Mouse (Mus musculus) hindbrain, embryonic 14.5 days (tissue): Measurements from ENCODE around the gene Map2k7. TPM values are rescaled to one million over a fixed set of nuclear protein-coding genes. Genes with fewer than 3 reads are reported as not detected.
A peak's percentile ranks its signal among the peaks of the same experiment; 100 is the strongest.

Source experiments
- ATAC-seq: fragments of 200-750 bp; cut with Nextera tagmentation; 2 replicates; pipeline ENCODE4 v1.8.0; 2017; ENCODE audit warnings: moderate number of reproducible peaks, mild to moderate bottlenecking, moderate TSS enrichment, moderate library complexity; ENCODE audit not compliant: low FRiP score
- DNase-seq: peaks from one replicate; pipeline ENCODE4 v3.0.0-alpha.2; 2015; ENCODE audit warnings: low spot score
- H3K27ac ChIP-seq: fragments of 300-500 bp; sonication (generic); 2 replicates; pipeline ENCODE4 v1.5.1; 2014; ENCODE audit warnings: mild to moderate bottlenecking, moderate library complexity
- H3K27me3 ChIP-seq: fragments of 300-500 bp; sonication (generic); 2 replicates; pipeline ENCODE4 v1.6.1; 2014; ENCODE audit warnings: mild to moderate bottlenecking, low read length, mixed read lengths; ENCODE audit not compliant: control insufficient read depth, insufficient read depth
- H3K36me3 ChIP-seq: fragments of 300-500 bp; sonication (generic); replicated peaks from 2 replicates; pipeline ENCODE4 v1.6.1; 2014; ENCODE audit not compliant: control insufficient read depth, insufficient read depth
- H3K4me1 ChIP-seq: fragments of 300-500 bp; sonication (generic); replicated peaks from 2 replicates; pipeline ENCODE4 v1.6.1; 2014; ENCODE audit warnings: antibody characterized with exemption, low read length, mixed read lengths; ENCODE audit not compliant: control insufficient read depth, insufficient read depth
- H3K4me2 ChIP-seq: fragments of 300-500 bp; sonication (generic); replicated peaks from 2 replicates; pipeline ENCODE4 v1.6.1; 2014; ENCODE audit warnings: mild to moderate bottlenecking, moderate library complexity
- H3K4me3 ChIP-seq: fragments of 300-500 bp; sonication (generic); replicated peaks from 2 replicates; pipeline ENCODE4 v1.5.1; 2014; ENCODE audit warnings: mild to moderate bottlenecking, low read length
- H3K9ac ChIP-seq: fragments of 300-500 bp; sonication (generic); 2 replicates; pipeline ENCODE4 v1.6.1; 2014
- H3K9me3 ChIP-seq: fragments of 300-500 bp; sonication (generic); 2 replicates; pipeline ENCODE4 v1.6.1; 2016; ENCODE audit warnings: low read length; ENCODE audit not compliant: control insufficient read depth
- WGBS: fragments of 180-500 bp; shearing (Covaris S2); extraction: QIAGEN DNeasy Blood & Tissue Kit; methylation state at CpG from one replicate; pipeline ENCODE4 v1.1.7; 2014; 5-methylcytosine and 5-hydroxymethylcytosine counted together
- polyA plus RNA-seq: library from polyadenylated mRNA; unstranded; fragments of >200 nt; fragmentation: Nextera tagmentation; extraction: Ambion mirVana; gene quantifications from 2 replicates; pipeline ENCODE4 v1.2.1, GENCODE M21; 2014

Gene Map2k7
- polyA plus RNA-seq, 1 experiment from 2014 or later: 19.5 TPM

DNA sequence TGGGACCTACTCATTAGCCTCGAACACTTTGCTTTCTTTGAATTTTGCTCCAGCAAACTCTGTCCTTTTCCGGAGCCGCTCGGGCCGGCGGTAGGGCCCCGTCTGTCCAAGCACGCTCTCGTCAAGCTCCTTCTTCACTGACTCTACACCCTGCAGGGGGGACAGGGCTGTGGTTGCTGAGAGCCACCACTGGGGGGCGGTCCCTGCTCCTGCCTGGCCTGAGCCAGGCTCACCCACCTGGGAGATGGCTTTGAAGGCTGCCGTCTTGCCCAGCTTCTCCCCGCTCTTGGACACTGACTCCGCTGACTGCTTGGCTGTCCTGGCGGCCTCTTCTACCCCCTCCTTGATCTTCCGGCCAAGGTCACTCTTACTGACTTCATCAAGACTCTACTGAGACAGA is 29.1 kb downstream of the Map2k7 start:
- DNase-seq: no peak
- no peak for ATAC-seq
- no peak overlapping the region for H3K4me2 ChIP-seq
- no peaks in the 10 kb centered on the region for H3K9me3 ChIP-seq
- H3K27me3 ChIP-seq: no peaks in the 10 kb centered on the region
- no peak overlapping the region for H3K27ac ChIP-seq
- no peaks in the 10 kb centered on the region for H3K4me1 ChIP-seq
- 77% methylated on average over 15 of the region's 15 CpGs for WGBS
- peaks cover 94% of the 10 kb centered on the region for H3K36me3 ChIP-seq
- no peak overlapping the region for H3K9ac ChIP-seq
- H3K4me3 ChIP-seq: no peak overlapping the region

DNA sequence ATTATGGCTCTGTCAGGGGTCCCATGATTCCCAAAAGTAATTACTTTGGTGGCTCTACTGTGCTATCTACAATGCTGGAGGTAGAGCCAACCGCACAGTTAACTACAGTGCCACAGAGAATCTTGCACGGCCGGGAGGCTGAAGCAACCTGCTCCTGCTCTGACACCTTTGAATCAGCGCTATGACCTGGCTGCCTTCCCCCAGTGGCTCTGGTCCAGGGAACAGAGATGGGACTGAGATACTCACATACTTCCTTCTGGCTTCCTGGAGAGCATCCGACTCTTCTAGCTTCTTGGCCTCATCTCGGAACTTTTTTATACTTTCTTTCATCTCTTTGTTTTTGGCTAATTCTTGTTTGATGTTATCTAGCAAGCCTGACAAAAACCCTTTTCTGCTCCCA is 31.1 kb downstream of the Map2k7 start:
- no peaks in the 10 kb centered on the region for H3K27me3 ChIP-seq
- H3K9me3 ChIP-seq: no peaks in the 10 kb centered on the region
- ATAC-seq: no peak
- H3K36me3 ChIP-seq: peaks cover 87% of the 10 kb centered on the region
- H3K9ac ChIP-seq: no peak overlapping the region
- no peak overlapping the region for H3K27ac ChIP-seq
- no peaks in the 10 kb centered on the region for H3K4me1 ChIP-seq
- no peak overlapping the region for H3K4me3 ChIP-seq
- H3K4me2 ChIP-seq: no peak overlapping the region
- DNase-seq: no peak
- WGBS: 89% methylated on average over 6 of the region's 6 CpGs

DNA sequence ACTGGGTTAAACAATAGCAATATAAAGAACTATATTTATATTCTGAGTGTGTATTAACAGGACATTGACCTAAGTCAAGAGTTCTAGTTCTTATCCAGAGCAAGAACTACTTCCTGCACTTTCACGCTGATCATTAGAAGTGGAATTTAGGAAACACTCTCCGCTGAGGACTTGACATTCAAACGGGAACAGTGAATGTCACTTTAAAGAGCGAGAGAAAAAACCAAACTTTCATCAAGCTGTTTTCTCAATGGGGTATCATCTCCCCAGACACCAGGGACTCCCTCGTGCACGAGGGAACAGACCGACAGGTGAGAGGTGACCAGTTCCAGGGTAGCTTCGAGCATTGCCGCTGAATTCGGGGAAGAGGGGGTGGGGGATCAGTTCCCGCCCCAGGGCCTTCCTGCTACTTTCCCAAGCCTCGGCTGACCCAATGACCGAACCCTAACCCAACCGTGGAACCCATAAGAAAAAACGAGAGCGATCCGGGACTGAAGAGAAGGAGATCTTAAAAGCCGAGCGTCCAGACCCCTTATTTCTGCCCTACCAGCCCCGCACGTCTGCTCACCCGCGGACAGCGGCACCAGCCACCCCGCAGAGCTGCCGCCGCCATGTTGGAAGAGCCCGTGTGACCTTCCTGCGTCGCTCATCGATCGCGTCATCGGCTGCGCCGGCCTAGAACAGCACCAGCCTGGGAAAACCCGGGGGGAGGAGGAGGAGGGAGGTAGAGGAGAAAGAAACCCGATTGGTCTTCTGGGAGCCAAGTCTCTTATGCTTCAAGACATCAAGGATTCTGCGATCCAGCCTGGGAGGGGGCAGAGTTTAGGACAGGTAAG is 37.0 kb downstream of the Map2k7 start, which contains the start of gene Timm44:
Timm44 (minus strand) TSS at position 639 of the 836 bp plus-strand sequence.
- Histone ChIP-seq H3K27me3 (no peaks in the 10 kb centered on the region), H3K4me1 (peaks cover 5% of the 10 kb centered on the region), H3K27ac (peak within 1 kb of the TSS; percentile 81), H3K9ac (peak within 1 kb of the TSS; percentile 77), H3K4me2 (peak within 1 kb of the TSS; percentile 68), H3K36me3 (peaks cover 29% of the 10 kb centered on the region; the same call in 1 of the 2 replicates), H3K4me3 (peak within 1 kb of the TSS; percentile 77), H3K9me3 (no peaks in the 10 kb centered on the region)
- 1% methylated on average over 39 of the region's 39 CpGs for WGBS
- DNase-seq (peak; percentile 99), ATAC-seq (peak; percentile 98)

DNA sequence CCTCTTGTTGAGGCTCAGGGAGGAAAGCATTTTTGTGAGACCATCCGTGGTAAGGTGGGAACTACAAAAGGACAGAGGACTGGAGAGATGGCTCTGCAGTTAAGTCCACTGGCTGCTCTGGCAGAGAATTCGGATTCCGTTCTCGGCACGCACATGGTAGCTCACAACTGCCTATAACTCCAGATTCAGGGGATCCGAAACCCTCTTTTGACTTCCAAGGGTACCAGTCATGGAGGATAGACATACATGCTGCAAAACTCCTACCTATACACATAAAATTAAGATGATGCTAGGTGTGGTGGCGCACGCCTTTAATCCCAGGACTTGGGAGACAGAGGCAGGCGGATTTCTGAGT is 37.5 kb downstream of the Map2k7 start:
- peak overlapping the region; percentile 81 for H3K27ac ChIP-seq
- H3K36me3 ChIP-seq: peaks cover 24% of the 10 kb centered on the region; the same call in 1 of the 2 replicates
- H3K9me3 ChIP-seq: no peaks in the 10 kb centered on the region
- ATAC-seq: no peak
- WGBS: 31% methylated on average over 9 of the region's 9 CpGs
- no peak for DNase-seq
- peak overlapping the region; percentile 77 for H3K9ac ChIP-seq
- H3K4me3 ChIP-seq: peak overlapping the region; percentile 77
- H3K4me1 ChIP-seq: peaks cover 5% of the 10 kb centered on the region
- H3K27me3 ChIP-seq: no peaks in the 10 kb centered on the region
- H3K4me2 ChIP-seq: peak overlapping the region; percentile 68

DNA sequence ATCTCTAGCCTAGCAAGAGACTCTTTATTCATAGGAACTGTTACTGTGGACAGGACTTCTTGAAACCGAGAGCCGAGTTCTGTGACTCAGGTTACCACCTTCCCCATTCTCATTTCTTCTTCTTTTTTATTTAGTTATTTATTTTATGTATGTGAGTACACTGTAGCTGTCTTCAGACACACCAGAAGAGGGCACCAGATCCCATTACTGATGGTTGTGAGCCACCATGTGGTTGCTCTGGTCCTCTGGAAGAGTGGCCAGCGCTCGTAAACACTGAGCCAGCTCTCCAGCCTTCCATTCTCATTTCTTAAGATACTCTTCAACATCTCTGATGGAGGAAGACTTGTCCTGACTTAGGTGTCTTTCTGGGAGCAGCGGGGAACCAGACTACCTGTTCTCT is 54.2 kb downstream of the Map2k7 start:
- whole genome bisulfite sequencing: 92% methylated on average over 5 of the region's 5 CpGs

More for the DNA sequence above, 54.2 kb downstream of the Map2k7 start:
- Histone ChIP-seq H3K9ac (no peak overlapping the region), H3K27me3 (no peaks in the 10 kb centered on the region), H3K9me3 (no peaks in the 10 kb centered on the region), H3K4me2 (no peak overlapping the region), H3K36me3 (peaks cover 95% of the 10 kb centered on the region), H3K27ac (no peak overlapping the region), H3K4me1 (no peaks in the 10 kb centered on the region), H3K4me3 (no peak overlapping the region)
- no peak for ATAC-seq
- no peak for DNase-seq

Other genes starting within 250 kb of the Map2k7 start
- gene Cd209f, start 132.9 kb upstream of the Map2k7 start, polyA plus RNA-seq: 0.20 TPM in 1 of 2 replicates, not detected in the other
- not detected in 2 replicates for gene Cd209g, start 104.6 kb upstream of the Map2k7 start, polyA plus RNA-seq
- gene Evi5l, start 72.2 kb upstream of the Map2k7 start, polyA plus RNA-seq: 88.7 and 90.3 TPM in 2 replicates
- gene Prr36, start 21.3 kb upstream of the Map2k7 start, polyA plus RNA-seq: 58.8 and 60.8 TPM in 2 replicates
- gene Lrrc8e, start 11.9 kb upstream of the Map2k7 start, polyA plus RNA-seq: 0.05 TPM in 1 of 2 replicates, not detected in the other
- 1.0 and 1.6 TPM in 2 replicates for gene Gm49320, start 125 bp downstream of the Map2k7 start, polyA plus RNA-seq
- 2.5 and 3.3 TPM in 2 replicates for gene Tgfbr3l, start 9.5 kb downstream of the Map2k7 start, polyA plus RNA-seq
- 62.3 and 65.1 TPM in 2 replicates for gene Snapc2, start 14.3 kb downstream of the Map2k7 start, polyA plus RNA-seq
- gene Ctxn1, start 20.5 kb downstream of the Map2k7 start, polyA plus RNA-seq: 219 and 235 TPM in 2 replicates
- gene Timm44, start 37.2 kb downstream of the Map2k7 start, polyA plus RNA-seq: 49.1 and 51.8 TPM in 2 replicates
- 15.6 and 16.8 TPM in 2 replicates for gene Ccl25, start 86.5 kb downstream of the Map2k7 start, polyA plus RNA-seq
- gene Elavl1, start 86.7 kb downstream of the Map2k7 start, polyA plus RNA-seq: 114 and 134 TPM in 2 replicates